Mouse (Mus musculus) heart, postnatal 0 days (tissue): ENCODE results near the gene Gna11. TPM values are rescaled to one million over a fixed set of nuclear protein-coding genes. Genes with fewer than 3 reads are reported as not detected.

Source experiments
- ATAC-seq: fragments of 200-750 bp; cut with Nextera tagmentation; 2 replicates; pipeline ENCODE4 v1.8.0; 2017; ENCODE audit warnings: low read depth, moderate number of reproducible peaks, moderate library complexity; ENCODE audit not compliant: insufficient read depth
- DNase-seq: peaks from one replicate; pipeline ENCODE4 v3.0.0-alpha.2; 2016; ENCODE audit warnings: low spot score
- H3K27ac ChIP-seq: fragments of 300-500 bp; sonication (generic); 2 replicates; pipeline ENCODE4 v1.5.1; 2014; ENCODE audit warnings: low read depth, mild to moderate bottlenecking
- H3K27me3 ChIP-seq: fragments of 300-500 bp; sonication (generic); 2 replicates; pipeline ENCODE4 v1.6.1; 2014; ENCODE audit warnings: low read length, mixed read lengths; ENCODE audit not compliant: control insufficient read depth, insufficient read depth
- H3K36me3 ChIP-seq: fragments of 300-500 bp; sonication (generic); replicated peaks from 2 replicates; pipeline ENCODE4 v1.6.1; 2014; ENCODE audit warnings: low read length, mixed read lengths; ENCODE audit not compliant: control insufficient read depth, insufficient read depth
- H3K4me1 ChIP-seq: fragments of 300-500 bp; sonication (generic); 2 replicates; pipeline ENCODE4 v1.6.1; 2014; ENCODE audit warnings: antibody characterized with exemption; ENCODE audit not compliant: control insufficient read depth, insufficient read depth
- H3K4me2 ChIP-seq: fragments of 300-500 bp; sonication (generic); 2 replicates; pipeline ENCODE4 v1.6.1; 2014; ENCODE audit warnings: low read depth, mild to moderate bottlenecking, low read length, moderate library complexity
- H3K4me3 ChIP-seq: fragments of 300-500 bp; sonication (generic); 2 replicates; pipeline ENCODE4 v1.5.1; 2014; ENCODE audit warnings: low read depth, low read length
- H3K9ac ChIP-seq: fragments of 300-500 bp; sonication (generic); replicated peaks from 2 replicates; pipeline ENCODE4 v1.6.1; 2014; ENCODE audit warnings: low read depth, low read length, mixed read lengths
- H3K9me3 ChIP-seq: fragments of 300-500 bp; sonication (generic); replicated peaks from 2 replicates; pipeline ENCODE4 v1.6.1; 2016; ENCODE audit warnings: low read length; ENCODE audit not compliant: control insufficient read depth
- CTCF ChIP-seq: IDR thresholded peaks from 2 replicates; pipeline ENCODE4 v1.5.1; 2016; ENCODE audit warnings: antibody characterized with exemption, control low read depth, low read depth
- EP300 ChIP-seq: IDR thresholded peaks from 2 replicates; pipeline ENCODE4 v1.6.1; 2016; ENCODE audit warnings: antibody characterized with exemption, low read depth
- WGBS: fragments of 180-500 bp; shearing (Covaris S2); extraction: QIAGEN DNeasy Blood & Tissue Kit; methylation state at CpG from one replicate; pipeline ENCODE4 v1.1.7; 2014; 5-methylcytosine and 5-hydroxymethylcytosine counted together
- polyA plus RNA-seq: library from polyadenylated mRNA; unstranded; fragments of >200 nt; fragmentation: Nextera tagmentation; extraction: Ambion mirVana; gene quantifications from 2 replicates; pipeline ENCODE4 v1.2.1, GENCODE M21; 2015
- total RNA-seq: library from RNA; depleted of rRNA; stranded (reverse); fragments of >200 nt; gene quantifications from 2 replicates; pipeline ENCODE4 v1.2.3, GENCODE M21; 2014; ENCODE audit warnings: low replicate concordance; rRNA removed

Gene Gna11
- 68.2 and 83.9 TPM in 2 replicates for total RNA-seq
- polyA plus RNA-seq: 50.1 and 52.4 TPM in 2 replicates

GRCm38 (mm10) chr10:81545161-81545747, at the start of gene Gna11:
Gna11 (minus strand) TSS chr10:81545190.
- WGBS: 1% methylated on average over 44 of the region's 59 CpGs
- ATAC-seq (peak; percentile 94), DNase-seq (peak; percentile 99)
- Histone ChIP-seq H3K4me3 (peak within 1 kb of the TSS; percentile 97), H3K36me3 (no peaks in the 10 kb centered on the region), H3K9me3 (no peaks in the 10 kb centered on the region), H3K27me3 (no peaks in the 10 kb centered on the region), H3K9ac (peak within 1 kb of the TSS; percentile 96), H3K27ac (peak within 1 kb of the TSS; percentile 76), H3K4me1 (peaks cover 30% of the 10 kb centered on the region), H3K4me2 (peak within 1 kb of the TSS; percentile 100)
- TF ChIP-seq EP300 (no peak), CTCF (no peak)

- Histone ChIP-seq H3K36me3 (no peaks in the 10 kb centered on the region), H3K9ac (no peak overlapping the region), H3K9me3 (no peaks in the 10 kb centered on the region), H3K27me3 (0 out of 2 replicates have a peak, but pooled peaks cover 8% of the 10 kb centered on the region), H3K4me2 (no peak overlapping the region), H3K4me3 (no peak overlapping the region), H3K27ac (no peak overlapping the region), H3K4me1 (peaks cover 29% of the 10 kb centered on the region)
- DNase-seq (no peak), ATAC-seq (no peak)
- no peak for TF ChIP-seq CTCF
- no peak for TF ChIP-seq EP300
- WGBS: 68% methylated on average over 18 of the region's 18 CpGs
Observed at GRCm38 (mm10) chr10:81593935-81594334, 48.9 kb upstream of the Gna11 start.

GRCm38 (mm10) chr10:81593223-81593622, 48.2 kb upstream of the Gna11 start:
- Histone ChIP-seq H3K27ac (no peak overlapping the region), H3K27me3 (0 out of 2 replicates have a peak, but pooled peaks cover 8% of the 10 kb centered on the region), H3K4me2 (no peak overlapping the region), H3K36me3 (peaks cover 6% of the 10 kb centered on the region; the same call in 1 of the 2 replicates), H3K9me3 (no peaks in the 10 kb centered on the region), H3K4me3 (no peak overlapping the region), H3K4me1 (peaks cover 29% of the 10 kb centered on the region), H3K9ac (no peak overlapping the region)
- DNase-seq (no peak), ATAC-seq (no peak)
- WGBS: 60% methylated on average over 4 of the region's 4 CpGs
- no peak for TF ChIP-seq EP300
- TF ChIP-seq CTCF: no peak

DNA sequence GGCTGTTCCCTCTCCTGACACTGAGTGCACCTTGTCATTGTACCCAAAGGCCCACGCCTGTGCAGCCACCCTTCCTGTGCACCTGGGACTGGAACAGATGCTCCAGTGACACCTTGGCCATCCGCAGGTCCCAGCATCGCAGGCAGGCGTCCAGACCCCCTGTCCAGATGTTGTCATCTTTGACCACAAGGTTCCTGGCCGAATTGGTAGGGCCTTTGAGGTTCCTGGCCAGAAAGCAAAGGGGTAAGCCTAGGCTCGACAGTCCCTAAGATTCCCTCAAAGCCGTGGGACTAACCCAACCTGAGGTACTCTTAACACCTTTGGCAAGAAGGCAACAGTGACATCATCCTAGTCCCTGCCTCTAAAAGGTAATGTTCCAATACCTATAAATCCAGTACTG, 47.6 kb upstream of the Gna11 start:
- ATAC-seq: no peak

GRCm38 (mm10) chr10:81591846-81592245, 46.9 kb upstream of the Gna11 start:
- no peak overlapping the region for H3K9ac ChIP-seq
- H3K4me1 ChIP-seq: peaks cover 15% of the 10 kb centered on the region
- H3K4me3 ChIP-seq: no peak overlapping the region
- no peak overlapping the region for H3K27ac ChIP-seq
- no peak for ATAC-seq
- 0 out of 2 replicates have a peak, but pooled peaks cover 8% of the 10 kb centered on the region for H3K27me3 ChIP-seq
- no peak for DNase-seq
- H3K36me3 ChIP-seq: peaks cover 13% of the 10 kb centered on the region
- no peak overlapping the region for H3K4me2 ChIP-seq
- 48% methylated on average over 9 of the region's 9 CpGs for WGBS
- H3K9me3 ChIP-seq: no peaks in the 10 kb centered on the region
- TF ChIP-seq EP300 (no peak), CTCF (no peak)

More for the DNA sequence above, 47.6 kb upstream of the Gna11 start:
- H3K4me1 ChIP-seq: peaks cover 23% of the 10 kb centered on the region
- peaks cover 12% of the 10 kb centered on the region for H3K36me3 ChIP-seq
- no peak overlapping the region for H3K4me3 ChIP-seq
- no peak overlapping the region for H3K4me2 ChIP-seq
- no peaks in the 10 kb centered on the region for H3K9me3 ChIP-seq
- no peak for DNase-seq
- no peak overlapping the region for H3K9ac ChIP-seq
- TF ChIP-seq EP300 (no peak), CTCF (no peak)
- 0 out of 2 replicates have a peak, but pooled peaks cover 8% of the 10 kb centered on the region for H3K27me3 ChIP-seq
- 79% methylated on average over 7 of the region's 7 CpGs for WGBS
- H3K27ac ChIP-seq: no peak overlapping the region

DNA sequence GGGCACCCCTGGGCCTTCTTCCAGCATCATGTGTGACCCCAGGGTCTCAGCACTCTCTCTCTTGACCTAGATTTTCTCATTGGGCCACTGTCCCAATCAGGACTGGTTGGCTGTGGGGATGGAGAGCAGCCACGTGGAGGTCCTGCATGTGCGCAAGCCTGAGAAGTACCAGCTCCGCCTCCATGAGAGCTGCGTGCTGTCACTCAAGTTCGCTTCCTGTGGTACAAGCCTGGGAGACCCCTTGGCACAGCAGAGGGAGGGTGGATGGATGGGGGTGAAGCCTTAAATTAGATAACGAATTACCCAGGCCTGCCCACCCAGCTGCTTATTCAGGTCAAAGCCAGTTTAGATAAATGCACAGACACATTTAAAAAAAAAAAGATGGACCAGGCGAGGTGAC, 43.7 kb upstream of the Gna11 start:
- 75% methylated on average over 7 of the region's 7 CpGs for WGBS
- H3K9me3 ChIP-seq: no peaks in the 10 kb centered on the region
- H3K4me3 ChIP-seq: no peak overlapping the region
- no peak for TF ChIP-seq CTCF
- TF ChIP-seq EP300: no peak
- ATAC-seq (no peak), DNase-seq (no peak)
- H3K27ac ChIP-seq: no peak overlapping the region
- no peak overlapping the region for H3K9ac ChIP-seq
- peaks cover 22% of the 10 kb centered on the region for H3K36me3 ChIP-seq
- no peaks in the 10 kb centered on the region for H3K27me3 ChIP-seq
- H3K4me2 ChIP-seq: no peak overlapping the region
- H3K4me1 ChIP-seq: no peaks in the 10 kb centered on the region
